Mouse (Mus musculus) adrenal gland, adult 18-20 months (tissue): ENCODE results near the gene Pnrc1. TPM values are rescaled to one million over a fixed set of nuclear protein-coding genes. Genes with fewer than 3 reads are reported as not detected.
"Not testable (repeated sequence)": the region's sequence is repeated elsewhere in the genome, so short reads cannot be mapped to it uniquely, and the experiment has no call there.

Experiments
- DNase-seq, 2 experiments: peaks; one replicate each; pipeline ENCODE4 v3.0.0; 2021 to 2022; ENCODE audit warnings: low spot score in 2 of 2
- long read RNA-seq, 2 experiments: library from polyadenylated mRNA; stranded (forward); transcript quantifications; one replicate each; pipeline ENCODE4 v2.0.0; 2021
- total RNA-seq, 2 experiments: library from RNA; stranded (reverse); gene quantifications; 1 replicate in 1 of 2; 2 replicates in 1 of 2; pipeline ENCODE4 v1.2.3; 2021

Gene Pnrc1
- 100 to 1,000 TPM; 185 to 217 TPM for total RNA-seq
- long read RNA-seq, experiment 1, transcript Pnrc1-201 (2 exons, 1,648 nt) = major isoform, 62 of 63 reads
- long read RNA-seq, experiment 1, partial matches to known transcripts = 0 of 63 reads
- long read RNA-seq, experiment 1, other reads (novel, unspliced or antisense) = 1 of 63 reads
- long read RNA-seq, experiment 2, transcript Pnrc1-202 (2 exons, 665 nt) = minor isoform, 8 of 151 reads
- long read RNA-seq, experiment 2, transcript Pnrc1-201 (2 exons, 1,648 nt) = major isoform, 127 of 151 reads
- long read RNA-seq, experiment 2, partial matches to known transcripts = 0 of 151 reads
- long read RNA-seq, experiment 2, other reads (novel, unspliced or antisense) = 16 of 151 reads

DNA sequence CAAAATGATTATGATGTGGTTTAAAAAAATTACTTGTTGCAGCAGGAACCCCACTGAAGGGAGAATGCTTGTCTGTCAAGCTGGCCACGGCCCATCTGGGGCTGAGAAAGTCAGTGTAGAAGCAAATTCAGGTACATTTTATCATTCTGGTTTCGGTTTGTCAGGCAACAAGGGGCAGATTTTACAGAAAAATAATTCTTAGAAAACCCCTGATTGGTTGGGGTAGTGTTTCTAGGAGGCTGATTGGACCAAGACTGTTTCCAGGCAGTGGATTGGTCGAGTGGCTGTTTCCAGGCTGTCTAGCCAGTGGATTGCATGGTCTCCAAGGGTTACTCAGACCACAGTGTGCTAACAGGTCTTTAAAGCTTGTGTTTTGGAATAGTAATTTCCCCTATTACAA lies at the start of gene Pnrc1:
Gene Pnrc1, minus strand, starts transcription at position 162 of the 400 bp plus-strand sequence.
- DNase-seq = peak in 1 of 2 experiments; percentile 34

DNA sequence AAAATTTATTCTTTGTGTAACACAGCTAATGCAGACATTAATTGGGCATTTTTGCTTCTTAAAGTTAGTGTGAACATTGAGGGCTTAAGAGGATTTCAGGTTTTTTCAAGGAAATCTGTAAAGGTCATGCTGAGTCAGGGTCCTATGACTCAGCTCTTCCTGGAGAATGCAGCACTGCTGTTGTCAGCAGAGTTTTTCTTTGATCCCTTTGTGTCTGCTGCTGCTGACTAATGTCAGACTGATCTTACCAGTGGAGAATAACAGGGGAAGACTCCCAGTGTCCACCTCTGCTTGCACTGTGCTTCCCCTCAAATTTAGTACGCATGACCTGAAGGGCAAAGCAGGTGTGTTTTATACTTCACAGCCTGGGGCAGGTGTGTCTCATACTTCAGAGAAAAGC lies 48.0 kb upstream of the Pnrc1 start:
- DNase-seq = peak in 1 of 2 experiments; percentile 38

DNA sequence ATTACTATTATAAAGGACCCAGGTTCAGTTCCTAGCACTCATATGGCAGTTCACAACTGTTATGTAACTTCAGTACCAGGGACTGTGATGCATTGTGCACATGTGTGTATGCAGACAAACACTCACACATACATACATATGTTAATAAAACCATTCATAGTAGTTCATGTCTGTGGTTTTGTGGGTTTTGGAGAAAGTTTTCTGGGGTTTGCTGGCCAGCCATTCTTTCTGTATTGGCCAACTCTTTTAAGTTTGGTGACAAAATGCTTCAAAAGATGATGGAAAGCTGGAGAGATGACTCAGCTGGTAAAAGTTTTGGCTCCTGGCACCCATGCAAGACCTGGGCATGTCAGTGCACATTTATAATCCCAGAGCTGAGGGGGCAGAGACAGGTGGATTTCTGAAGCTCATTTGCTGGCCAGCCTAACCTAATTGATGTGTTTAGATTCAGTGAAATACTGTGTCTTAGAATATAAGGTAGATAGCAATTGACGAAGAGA lies 43.0 kb upstream of the Pnrc1 start:
- DNase-seq = no peak

- no peak for DNase-seq
Measured at GRCm38 (mm10) chr4:33331147-33331546, 41.2 kb upstream of the Pnrc1 start.

DNA sequence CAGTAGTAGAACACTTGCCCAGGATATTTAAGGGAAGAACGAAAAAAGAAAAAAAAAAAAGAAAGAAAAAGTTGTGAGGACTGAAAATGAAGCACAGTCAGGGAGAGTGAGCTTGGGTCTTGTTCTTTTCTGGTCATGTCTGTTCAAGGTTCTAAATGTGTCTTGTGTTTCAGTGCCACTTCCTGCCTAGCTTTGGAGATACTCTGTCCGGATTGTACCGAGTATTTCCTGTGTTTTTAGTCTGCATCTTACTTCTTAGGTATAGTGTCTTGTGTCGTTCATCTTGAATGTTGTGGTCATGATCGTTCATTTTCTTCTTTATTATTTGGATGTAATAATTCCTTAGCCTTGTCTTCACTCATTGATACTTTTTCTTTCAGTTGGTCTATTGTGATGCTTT lies 25.9 kb upstream of the Pnrc1 start:
- DNase-seq = no peak

DNA sequence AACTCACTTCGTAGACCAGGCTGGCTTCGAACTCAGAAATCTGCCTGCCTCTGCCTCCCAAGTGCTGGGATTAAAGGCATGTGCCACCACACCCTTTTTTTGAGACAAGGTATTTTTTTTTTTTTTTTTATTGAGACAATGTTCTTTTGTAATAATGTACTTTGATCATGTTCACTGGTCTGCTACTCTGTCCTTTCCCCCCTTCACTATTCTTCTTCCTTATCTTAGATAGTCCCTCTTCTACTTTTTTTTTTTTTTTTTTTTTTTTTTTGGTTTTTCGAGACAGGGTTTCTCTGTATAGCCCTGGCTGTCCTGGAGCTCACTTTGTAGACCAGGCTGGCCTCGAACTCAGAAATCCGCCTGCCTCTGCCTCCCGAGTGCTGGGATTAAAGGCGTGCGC lies 24.2 kb upstream of the Pnrc1 start:
- DNase-seq = not testable (repeated sequence)

GRCm38 (mm10) chr4:33310840-33311437 lies 21.0 kb upstream of the Pnrc1 start:
- DNase-seq = no peak

- peak; percentile 95 to 96 for DNase-seq
Measured at GRCm38 (mm10) chr4:33309764-33310757, 20.1 kb upstream of the Pnrc1 start, which contains the start of gene Rngtt. Gene Rngtt, plus strand, starts transcription at chr4:33310311.

- DNase-seq = no peak
Measured at GRCm38 (mm10) chr4:33307146-33307545, 17.2 kb upstream of the Pnrc1 start.

DNA sequence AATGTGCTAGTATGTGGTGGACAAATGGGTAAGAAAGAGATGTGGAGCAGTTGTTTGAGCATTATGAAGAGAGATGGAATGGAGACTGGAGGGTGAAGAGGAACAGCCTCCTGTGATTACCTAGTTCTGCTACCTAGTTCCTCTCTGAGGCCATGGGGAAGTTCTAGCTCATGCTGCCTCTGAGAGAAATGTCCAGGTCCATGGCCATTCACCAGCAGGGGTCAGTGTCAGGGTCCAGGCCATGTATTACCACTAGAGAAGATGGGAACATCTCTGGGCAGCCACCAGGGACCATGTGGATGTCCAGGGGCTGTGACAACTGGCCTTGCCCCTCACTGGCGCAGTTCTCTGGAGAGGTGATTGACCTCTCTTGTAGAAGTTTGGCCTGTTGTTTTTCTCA lies 13.1 kb upstream of the Pnrc1 start:
- DNase-seq = no peak

GRCm38 (mm10) chr4:33300891-33301665 lies 11.1 kb upstream of the Pnrc1 start:
- not testable (repeated sequence) for DNase-seq

DNA sequence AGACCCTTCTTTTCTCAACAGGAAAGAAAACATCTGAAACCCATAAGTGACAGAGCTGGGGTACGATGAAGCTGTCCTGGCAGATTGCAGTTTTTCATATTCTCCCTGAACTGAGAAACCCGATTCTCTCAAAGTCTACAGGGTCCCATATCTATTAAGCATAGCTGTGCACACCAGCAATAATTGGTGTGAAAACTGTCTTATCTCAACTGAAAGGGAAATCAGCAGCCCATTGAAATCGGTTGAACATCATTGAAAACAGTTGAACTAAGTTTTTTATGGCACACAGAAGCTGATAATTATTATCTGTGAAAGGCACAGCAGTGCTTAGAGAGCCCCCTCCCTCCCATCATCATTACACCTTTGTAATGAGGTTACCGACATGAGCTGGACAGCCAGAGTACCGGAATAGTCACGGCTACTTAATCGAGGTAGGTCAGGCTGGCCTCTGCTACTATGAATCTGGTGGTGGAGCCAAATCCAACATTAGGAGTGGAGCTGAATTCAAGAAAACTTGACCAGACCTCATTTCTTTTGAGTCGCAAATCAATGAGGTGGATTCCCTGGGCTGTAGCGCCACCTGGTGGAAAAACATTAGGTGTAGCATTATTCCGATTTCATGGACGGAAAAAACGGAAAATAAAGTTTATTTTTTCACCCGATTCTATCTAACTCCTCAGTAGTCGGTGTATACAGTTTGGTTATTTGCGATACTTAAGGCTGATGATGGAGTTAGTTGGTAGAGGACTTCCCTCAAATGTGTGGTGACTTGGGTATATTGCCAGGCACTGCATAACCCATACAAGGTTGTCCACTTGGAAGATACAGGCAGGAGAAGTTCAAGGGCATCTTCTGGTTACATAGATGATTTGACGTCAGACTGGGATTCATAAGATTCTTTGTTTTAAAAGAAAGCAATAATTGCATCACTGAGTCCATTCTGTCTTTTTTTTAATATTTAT lies 2.7 kb upstream of the Pnrc1 start:
- DNase-seq = peak; percentile 79 to 80

DNA sequence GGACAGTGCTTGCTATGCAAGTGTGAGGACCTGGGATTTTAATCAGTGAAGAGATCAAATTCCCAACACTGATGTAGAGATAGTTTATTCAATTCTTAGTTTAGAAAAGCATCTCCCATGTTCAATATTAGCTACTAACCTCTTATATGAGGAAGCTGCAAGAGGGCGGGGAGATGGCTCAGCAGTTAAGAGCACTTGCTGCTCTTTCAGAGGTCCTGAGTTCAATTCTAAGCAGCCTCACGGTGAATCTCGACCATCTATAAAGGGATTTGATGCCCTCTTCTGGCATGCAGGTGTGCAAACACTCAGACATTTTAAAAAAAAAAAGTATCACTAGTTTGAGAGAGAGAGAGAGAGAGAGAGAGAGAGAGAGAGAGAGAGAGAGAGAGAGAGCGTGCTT lies 915 bp upstream of the Pnrc1 start:
- DNase-seq = no peak

DNA sequence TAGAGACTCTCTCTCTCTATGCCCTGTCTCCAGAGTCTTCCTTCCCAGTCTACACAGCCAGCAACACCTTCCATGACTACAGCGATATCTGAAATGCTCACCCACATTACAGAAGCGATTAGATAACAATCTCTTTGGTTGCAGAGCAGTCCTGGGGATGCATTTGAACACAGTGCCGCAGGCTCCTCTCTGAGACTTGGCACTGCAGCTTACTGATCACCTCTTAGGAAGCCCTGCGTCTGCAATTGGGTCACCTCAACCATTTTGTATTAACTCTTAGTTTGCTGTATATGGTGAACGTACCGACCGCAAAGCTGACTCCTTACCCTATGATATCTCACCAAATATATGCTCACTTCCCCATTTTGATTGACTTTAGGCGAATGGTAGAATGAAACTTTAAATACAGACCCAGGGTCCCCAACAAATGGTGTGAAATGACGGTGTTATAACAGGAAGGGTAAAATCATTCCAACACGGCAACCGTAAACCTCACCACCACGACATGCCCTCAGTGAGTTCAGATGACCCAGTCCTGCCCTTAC lies 785 bp downstream of the Pnrc1 start:
- DNase-seq = no peak

DNA sequence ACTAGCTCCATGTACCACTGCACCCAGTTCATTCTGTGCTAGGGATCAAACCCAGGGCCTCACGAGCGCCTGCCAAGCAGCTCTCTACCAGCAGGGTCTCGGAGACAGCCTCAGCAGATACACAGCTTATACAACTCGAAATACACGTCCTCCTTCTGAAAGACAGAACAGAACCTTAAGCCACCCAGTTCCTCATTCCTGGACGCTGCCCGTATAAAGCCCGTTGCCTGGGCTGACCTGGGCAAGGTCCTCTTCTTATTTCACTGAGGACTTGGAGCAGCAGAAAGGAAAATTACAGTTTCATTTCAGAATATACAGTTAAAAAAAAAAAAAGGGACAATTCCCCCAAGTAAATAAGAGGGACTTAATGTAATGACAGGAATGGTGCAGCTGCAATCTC lies 4.5 kb downstream of the Pnrc1 start:
- no peak for DNase-seq

DNA sequence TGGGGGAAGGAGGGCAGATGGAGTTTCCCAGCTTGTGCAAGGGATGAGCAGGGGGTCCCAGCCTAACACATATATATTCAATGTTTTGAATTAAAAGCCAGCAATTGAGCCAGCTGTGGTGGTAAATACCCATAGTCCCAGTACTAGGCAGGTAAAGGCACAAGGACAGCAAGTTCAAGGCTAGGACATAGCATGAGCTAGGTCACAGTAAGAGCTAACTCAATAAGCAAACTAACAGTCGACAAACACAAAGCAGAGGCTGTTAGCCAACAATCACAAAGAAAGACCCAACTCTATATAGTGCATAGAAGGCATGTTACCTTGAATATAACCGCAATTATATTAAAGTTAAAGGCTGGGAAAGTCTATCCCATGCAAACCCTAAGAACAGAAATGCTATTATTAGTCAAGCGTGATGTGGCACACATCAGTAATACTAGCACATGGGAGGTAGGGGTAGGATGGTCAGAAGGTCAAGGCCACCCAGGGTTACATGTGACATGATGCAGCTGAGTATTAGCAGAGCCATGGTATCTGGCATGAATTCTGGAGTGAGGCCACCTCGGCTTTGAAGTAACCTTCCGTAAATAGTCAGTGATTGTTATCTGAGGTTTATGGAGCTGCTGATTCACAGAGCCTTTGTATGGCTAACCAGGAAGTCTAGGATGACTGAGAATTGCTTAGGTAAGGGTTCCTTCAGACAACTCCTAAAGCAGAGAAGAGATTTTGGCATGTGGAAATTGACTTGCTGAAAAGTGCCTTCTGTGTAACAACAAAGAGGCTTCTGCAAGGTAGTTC lies 5.7 kb downstream of the Pnrc1 start:
- no peak for DNase-seq

GRCm38 (mm10) chr4:33281891-33282685 lies 7.9 kb downstream of the Pnrc1 start:
- no peak for DNase-seq
